Mouse (Mus musculus) midbrain, embryonic 15.5 days (tissue): ENCODE measurements around the gene Cald1. TPM values are rescaled to one million over a fixed set of nuclear protein-coding genes. Genes with fewer than 3 reads are reported as not detected.

ENCODE experiments used
- ATAC-seq: fragments of 200-750 bp; cut with Nextera tagmentation; replicated peaks from 2 replicates; pipeline ENCODE4 v1.8.0; 2017; ENCODE audit warnings: moderate TSS enrichment
- H3K27ac ChIP-seq: fragments of 300-500 bp; sonication (generic); 2 replicates; pipeline ENCODE4 v1.5.1; 2015; ENCODE audit warnings: mild to moderate bottlenecking, inconsistent platforms
- H3K27me3 ChIP-seq: fragments of 300-500 bp; sonication (generic); replicated peaks from 2 replicates; pipeline ENCODE4 v1.6.1; 2015; ENCODE audit warnings: inconsistent platforms
- H3K36me3 ChIP-seq: fragments of 300-500 bp; sonication (generic); replicated peaks from 2 replicates; pipeline ENCODE4 v1.6.1; 2015; ENCODE audit warnings: inconsistent platforms
- H3K4me1 ChIP-seq: fragments of 300-500 bp; sonication (generic); 2 replicates; pipeline ENCODE4 v1.6.1; 2015; ENCODE audit warnings: inconsistent platforms
- H3K4me2 ChIP-seq: fragments of 300-500 bp; sonication (generic); 2 replicates; pipeline ENCODE4 v1.6.1; 2015; ENCODE audit warnings: inconsistent platforms, mild to moderate bottlenecking, moderate library complexity
- H3K4me3 ChIP-seq: fragments of 300-500 bp; sonication (generic); 2 replicates; pipeline ENCODE4 v1.5.1; 2015; ENCODE audit warnings: mild to moderate bottlenecking, inconsistent platforms
- H3K9ac ChIP-seq: fragments of 300-500 bp; sonication (generic); 2 replicates; pipeline ENCODE4 v1.6.1; 2015; ENCODE audit warnings: mild to moderate bottlenecking, inconsistent platforms
- H3K9me3 ChIP-seq: fragments of 300-500 bp; sonication (generic); 2 replicates; pipeline ENCODE4 v1.6.1; 2016; ENCODE audit warnings: inconsistent platforms
- WGBS: fragments of 180-500 bp; shearing (Covaris S2); methylation state at CpG from one replicate; pipeline ENCODE4 v1.1.7; 2015; ENCODE audit warnings: mixed read lengths; 5-methylcytosine and 5-hydroxymethylcytosine counted together
- polyA plus RNA-seq: library from polyadenylated mRNA; unstranded; fragments of >200 nt; fragmentation: Nextera tagmentation; extraction: Ambion mirVana; gene quantifications from 2 replicates; pipeline ENCODE4 v1.2.1, GENCODE M21; 2015

Cald1 gene
- polyA plus RNA-seq: 64.4 and 65.1 TPM in 2 replicates

DNA sequence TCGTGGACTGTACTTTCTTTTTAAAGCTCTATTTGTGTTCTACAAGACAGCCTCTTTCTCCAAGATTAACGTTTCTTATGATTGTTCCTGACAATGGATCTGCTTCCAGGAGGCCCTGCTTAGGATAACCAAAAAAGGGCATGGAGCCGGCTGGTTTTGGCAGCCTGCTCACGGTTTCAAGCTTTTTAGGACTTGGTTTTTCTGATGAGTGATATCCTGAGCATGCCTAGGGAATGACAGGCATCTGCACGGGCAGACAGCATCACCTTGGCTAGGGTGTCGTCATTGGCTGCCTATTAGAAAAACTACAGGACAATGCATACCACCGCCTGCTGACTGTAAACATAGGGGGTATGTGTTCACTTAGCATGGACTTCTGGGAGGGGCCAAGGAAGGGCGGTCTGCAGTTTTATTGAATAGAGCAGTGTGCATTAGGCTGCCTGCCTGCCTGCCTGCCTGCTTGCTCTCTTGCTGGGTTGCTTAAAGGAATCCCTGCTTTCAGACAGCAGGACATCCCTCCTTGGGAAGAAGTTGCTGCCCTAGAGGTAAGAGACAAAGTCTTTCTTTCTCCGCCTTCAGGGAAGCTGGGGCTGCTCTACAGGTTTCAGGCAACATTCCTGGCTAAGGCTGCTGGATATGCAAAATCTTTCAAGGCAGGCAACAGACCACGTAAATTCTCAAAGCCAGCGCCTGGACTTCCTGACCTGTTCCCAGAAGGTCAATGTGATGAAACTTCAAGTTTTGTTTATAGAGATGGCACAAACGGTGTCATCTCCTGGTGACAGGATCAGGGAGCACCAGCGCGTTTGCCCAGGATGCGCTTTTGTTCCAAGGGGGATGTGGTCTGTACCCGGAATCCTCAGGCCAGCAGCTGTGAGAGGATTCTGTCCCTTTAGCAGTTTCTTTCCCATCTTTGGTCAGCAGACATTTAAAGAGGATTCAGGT lies at the start of gene Cald1:
Gene Cald1 (plus strand): TSS at position 380 of the 945 bp plus-strand sequence.
- Histone ChIP-seq H3K27ac (no peak within 1 kb of the TSS; the same call in 1 of the 2 replicates), H3K9ac (peak within 1 kb of the TSS; percentile 6; the same call in 1 of the 2 replicates), H3K27me3 (no peaks in the 10 kb centered on the region), H3K36me3 (no peaks in the 10 kb centered on the region), H3K9me3 (no peaks in the 10 kb centered on the region), H3K4me3 (peak within 1 kb of the TSS; percentile 26), H3K4me2 (peak within 1 kb of the TSS; percentile 38), H3K4me1 (peaks cover 10% of the 10 kb centered on the region)
- 6% methylated on average over 16 of the region's 16 CpGs for WGBS
- peak; percentile 76 for ATAC-seq

DNA sequence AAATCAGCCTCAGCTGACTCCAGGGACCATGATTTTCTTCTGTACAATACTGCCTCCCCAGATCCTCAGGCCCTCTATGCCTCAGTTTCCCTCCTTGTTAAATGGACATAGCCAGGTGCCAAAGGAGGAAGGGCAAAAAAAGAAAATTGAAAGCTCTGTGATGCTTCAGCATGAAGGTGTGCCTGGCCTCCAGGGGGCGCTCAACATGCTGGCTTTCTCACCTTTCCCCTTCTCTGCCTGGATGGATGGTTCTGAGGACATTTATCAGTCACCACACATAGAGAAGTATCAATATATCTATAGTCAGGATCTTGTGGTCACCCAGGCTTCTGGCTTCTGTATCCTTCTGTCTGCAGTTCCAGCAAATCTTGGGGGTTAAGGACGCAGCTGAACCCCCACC lies 49.3 kb upstream of the Cald1 start:
- Histone ChIP-seq H3K9me3 (no peaks in the 10 kb centered on the region), H3K27me3 (no peaks in the 10 kb centered on the region), H3K36me3 (no peaks in the 10 kb centered on the region), H3K4me1 (peaks cover under 1% of the 10 kb centered on the region; the same call in 1 of the 2 replicates), H3K9ac (no peak overlapping the region), H3K4me3 (no peak overlapping the region), H3K27ac (no peak overlapping the region), H3K4me2 (no peak overlapping the region)
- 31% methylated on average over 2 of the region's 2 CpGs for WGBS
- ATAC-seq: no peak

DNA sequence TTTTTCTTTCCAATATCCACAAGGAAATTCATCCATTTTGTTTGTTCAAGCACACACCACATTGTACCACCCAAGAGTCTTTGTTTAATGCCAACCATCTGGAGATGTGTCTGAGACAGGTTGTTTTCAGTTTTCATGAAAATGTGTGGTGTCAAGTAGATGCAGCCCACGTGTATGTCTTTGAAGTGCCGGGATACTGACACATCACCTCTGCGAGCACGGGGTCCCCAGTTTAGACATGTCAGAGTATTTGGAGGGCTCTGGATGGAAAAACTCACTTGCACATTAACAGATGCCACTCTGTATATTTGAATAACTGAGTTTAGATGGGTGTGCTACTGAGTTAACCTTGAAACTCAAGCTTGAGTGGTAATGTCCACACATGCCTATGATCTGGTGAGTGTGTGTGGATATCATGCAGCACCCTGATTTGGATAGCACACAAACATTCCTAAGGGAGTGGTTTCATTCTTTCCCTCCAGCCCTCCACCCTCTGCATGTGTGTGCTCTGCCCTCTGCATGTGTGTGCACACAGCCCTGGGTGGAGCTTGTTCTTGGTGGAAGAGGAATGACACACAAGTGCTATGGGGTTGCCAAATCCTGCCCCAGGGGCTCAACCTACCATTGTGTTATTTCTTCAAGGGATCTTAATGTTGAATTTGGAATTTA lies 45.7 kb upstream of the Cald1 start:
- 88% methylated on average over 4 of the region's 4 CpGs for WGBS
- Histone ChIP-seq H3K4me2 (no peak overlapping the region), H3K9ac (no peak overlapping the region)

DNA sequence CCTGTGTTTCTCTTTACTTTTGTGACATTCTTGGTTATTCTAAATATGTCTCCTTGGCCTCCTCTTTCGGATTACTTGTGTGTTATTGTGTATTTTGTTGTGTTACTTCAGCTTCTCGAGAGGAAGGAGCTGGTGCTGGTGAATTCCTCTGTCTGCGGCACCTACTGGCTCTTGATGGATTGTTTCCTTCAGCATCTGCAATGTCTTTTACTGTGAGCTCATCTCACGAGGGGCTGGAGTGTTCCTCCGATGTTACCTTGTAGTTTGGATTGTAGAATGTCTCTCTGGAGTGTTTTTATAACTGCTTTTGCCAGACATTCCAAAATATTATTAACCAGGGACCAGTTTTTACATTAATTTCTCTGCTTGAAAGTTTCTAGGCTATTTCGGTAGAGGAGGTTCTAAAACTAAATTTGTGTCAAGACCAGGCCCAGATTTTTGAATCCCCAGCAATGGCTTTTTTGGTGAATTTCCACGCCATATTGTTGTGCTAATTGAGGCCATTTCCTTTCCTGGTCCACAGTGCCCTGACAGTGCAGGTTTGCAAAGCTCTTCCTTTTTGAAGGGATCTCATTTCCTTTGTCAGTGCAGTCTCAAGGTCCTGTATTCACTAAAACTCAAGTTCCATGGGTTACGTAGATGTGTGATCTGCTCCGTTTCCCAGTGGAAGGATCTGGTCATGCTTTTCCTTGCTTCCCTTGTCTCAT lies 43.9 kb upstream of the Cald1 start:
- H3K36me3 ChIP-seq: no peaks in the 10 kb centered on the region
- no peaks in the 10 kb centered on the region for H3K4me1 ChIP-seq
- no peaks in the 10 kb centered on the region for H3K9me3 ChIP-seq
- no peak overlapping the region for H3K9ac ChIP-seq
- H3K27ac ChIP-seq: no peak overlapping the region
- no peaks in the 10 kb centered on the region for H3K27me3 ChIP-seq
- 75% methylated on average over 9 of the region's 9 CpGs for WGBS
- H3K4me3 ChIP-seq: no peak overlapping the region
- no peak overlapping the region for H3K4me2 ChIP-seq
- ATAC-seq: no peak

More for the DNA sequence above, 45.7 kb upstream of the Cald1 start:
- ATAC-seq: no peak
- H3K4me3 ChIP-seq: no peak overlapping the region
- H3K27ac ChIP-seq: no peak overlapping the region
- H3K9me3 ChIP-seq: no peaks in the 10 kb centered on the region
- H3K4me1 ChIP-seq: no peaks in the 10 kb centered on the region
- no peaks in the 10 kb centered on the region for H3K36me3 ChIP-seq
- no peaks in the 10 kb centered on the region for H3K27me3 ChIP-seq

DNA sequence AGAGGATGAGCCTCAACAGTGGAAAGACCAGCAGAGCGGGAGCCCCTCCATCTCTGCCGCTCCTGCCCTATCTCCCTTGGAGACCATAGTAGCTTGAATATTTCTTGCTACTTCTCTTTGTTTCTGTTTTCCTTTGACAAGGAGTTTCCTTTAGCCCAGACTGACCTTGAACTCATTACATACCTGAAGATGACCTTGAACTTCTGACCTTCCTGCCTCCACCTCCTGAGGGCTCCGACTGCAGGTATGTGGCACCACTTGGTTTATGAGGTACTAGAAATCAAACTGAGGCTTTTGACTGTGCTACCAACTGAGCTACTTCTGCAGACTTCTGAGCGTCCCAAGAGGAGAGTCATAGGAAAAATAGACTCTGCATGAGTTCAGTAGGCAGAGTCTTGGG lies 38.8 kb upstream of the Cald1 start:
- H3K4me3 ChIP-seq: no peak overlapping the region
- no peaks in the 10 kb centered on the region for H3K4me1 ChIP-seq
- WGBS: 86% methylated on average over 4 of the region's 4 CpGs
- H3K9me3 ChIP-seq: no peaks in the 10 kb centered on the region
- no peaks in the 10 kb centered on the region for H3K27me3 ChIP-seq
- ATAC-seq: no peak
- no peak overlapping the region for H3K9ac ChIP-seq
- H3K36me3 ChIP-seq: no peaks in the 10 kb centered on the region
- H3K27ac ChIP-seq: no peak overlapping the region
- no peak overlapping the region for H3K4me2 ChIP-seq

DNA sequence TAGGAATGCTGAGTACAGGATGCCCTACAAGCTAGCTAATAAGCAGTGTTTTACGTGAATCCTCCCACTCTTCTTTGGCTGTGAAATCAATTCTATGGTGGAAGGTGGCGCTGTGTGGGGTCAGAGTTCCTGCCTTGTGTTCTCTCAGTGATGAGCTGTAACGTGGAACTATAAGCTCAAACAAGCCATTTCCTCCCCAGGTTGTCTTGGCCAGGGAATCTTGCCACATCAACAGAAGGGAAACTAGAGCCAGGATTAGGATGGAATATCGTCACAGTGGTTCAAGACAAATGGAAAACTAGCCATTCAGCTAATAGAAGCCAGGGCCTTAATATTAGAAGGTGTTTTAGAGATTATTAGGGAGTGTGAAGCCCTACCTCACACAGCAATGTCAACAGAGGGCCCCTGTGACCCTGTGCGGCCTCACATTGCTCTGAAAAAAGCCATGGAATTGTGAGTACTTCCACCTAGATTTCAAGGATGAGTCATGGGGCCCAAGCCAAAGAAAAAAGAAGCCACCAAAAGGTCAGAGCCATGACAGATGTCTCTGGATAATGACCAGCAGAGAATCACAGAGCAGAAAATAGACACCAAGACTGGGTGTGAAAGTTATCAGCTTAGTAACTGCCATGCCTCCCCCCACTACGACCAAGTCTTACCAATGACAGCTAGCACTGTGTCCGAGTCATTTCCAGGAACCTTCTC lies 33.0 kb upstream of the Cald1 start:
- Histone ChIP-seq H3K27ac (no peak overlapping the region), H3K9me3 (no peaks in the 10 kb centered on the region), H3K9ac (no peak overlapping the region), H3K4me3 (no peak overlapping the region), H3K36me3 (no peaks in the 10 kb centered on the region), H3K27me3 (no peaks in the 10 kb centered on the region), H3K4me1 (no peaks in the 10 kb centered on the region), H3K4me2 (no peak overlapping the region)
- 81% methylated on average over 7 of the region's 7 CpGs for WGBS
- no peak for ATAC-seq

DNA sequence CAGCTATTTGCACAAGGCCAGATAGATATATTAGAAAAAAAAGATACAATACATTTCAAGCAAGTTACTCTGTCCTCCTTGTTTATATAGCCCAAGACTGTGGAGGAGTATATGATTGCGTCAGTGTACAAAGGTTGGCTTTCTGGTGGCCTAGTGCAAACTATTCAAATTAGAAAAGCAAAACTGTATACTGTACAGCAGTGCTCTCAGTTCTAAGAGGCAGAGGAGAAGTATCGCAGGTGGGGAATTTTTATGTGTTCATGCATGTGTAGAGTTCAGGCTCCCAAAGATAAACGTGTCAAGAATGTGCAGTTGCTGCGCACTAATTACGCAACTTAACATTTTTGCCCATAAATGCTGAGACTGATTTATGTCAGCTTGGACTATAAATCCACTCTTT lies 31.0 kb upstream of the Cald1 start:
- no peaks in the 10 kb centered on the region for H3K4me1 ChIP-seq
- no peaks in the 10 kb centered on the region for H3K9me3 ChIP-seq
- ATAC-seq: no peak
- no peaks in the 10 kb centered on the region for H3K36me3 ChIP-seq
- WGBS: 92% methylated on average over 5 of the region's 5 CpGs
- H3K9ac ChIP-seq: no peak overlapping the region
- H3K27me3 ChIP-seq: no peaks in the 10 kb centered on the region
- H3K4me3 ChIP-seq: no peak overlapping the region
- no peak overlapping the region for H3K4me2 ChIP-seq
- no peak overlapping the region for H3K27ac ChIP-seq

DNA sequence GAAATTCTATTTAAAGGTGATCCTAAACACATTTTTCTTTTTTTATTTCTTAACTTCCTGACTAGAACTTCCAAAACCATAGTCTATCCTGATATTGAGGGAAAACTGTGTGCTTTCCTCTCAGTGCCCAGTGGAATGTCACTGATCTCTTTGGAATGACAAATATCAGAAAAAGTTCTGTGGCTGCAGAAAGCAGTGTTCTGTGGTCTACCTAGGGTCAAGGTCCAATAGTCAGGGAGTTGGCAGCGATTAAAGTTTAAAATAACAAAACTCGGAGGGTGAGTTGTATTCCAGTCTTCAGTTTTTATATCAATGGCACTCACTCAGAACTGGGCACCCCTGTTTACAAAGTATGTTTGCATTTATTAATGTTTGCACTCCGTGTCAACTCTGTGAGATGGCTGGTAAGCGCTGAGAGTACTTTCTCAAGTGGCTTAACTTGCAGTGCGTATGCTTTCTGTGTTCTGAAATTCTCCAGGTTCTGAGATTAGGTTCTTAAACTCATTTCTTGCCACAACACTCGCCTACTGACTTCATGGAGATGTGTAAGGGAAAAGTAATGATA lies 18.7 kb upstream of the Cald1 start:
- Histone ChIP-seq H3K4me3 (no peak overlapping the region), H3K36me3 (no peaks in the 10 kb centered on the region), H3K27me3 (no peaks in the 10 kb centered on the region), H3K4me1 (no peaks in the 10 kb centered on the region), H3K27ac (no peak overlapping the region), H3K9ac (no peak overlapping the region), H3K9me3 (no peaks in the 10 kb centered on the region), H3K4me2 (no peak overlapping the region)
- 83% methylated on average over 6 of the region's 6 CpGs for WGBS
- no peak for ATAC-seq

DNA sequence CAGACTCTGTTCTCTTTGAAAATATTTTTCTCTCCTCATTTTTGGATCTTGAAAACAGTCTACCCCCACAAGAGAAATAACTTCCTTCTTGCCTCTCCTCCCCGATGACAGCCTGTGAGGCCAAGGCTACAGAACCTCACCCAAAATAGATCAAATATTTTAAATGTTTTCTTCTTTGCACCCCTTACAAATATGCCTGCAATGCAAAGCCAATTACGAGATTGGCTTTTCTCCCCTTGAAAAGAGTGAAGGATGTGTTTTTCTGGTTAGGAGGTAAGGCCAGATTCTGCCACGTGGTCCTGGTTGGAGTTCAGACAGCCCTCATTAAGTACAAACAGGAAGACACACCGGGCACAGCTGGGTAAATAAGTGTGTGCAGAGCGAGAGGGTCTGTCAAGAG lies 14.9 kb upstream of the Cald1 start:
- no peak for ATAC-seq
- Histone ChIP-seq H3K4me3 (no peak overlapping the region), H3K4me2 (no peak overlapping the region), H3K27ac (no peak overlapping the region), H3K9ac (no peak overlapping the region), H3K4me1 (no peaks in the 10 kb centered on the region), H3K9me3 (no peaks in the 10 kb centered on the region), H3K36me3 (no peaks in the 10 kb centered on the region), H3K27me3 (no peaks in the 10 kb centered on the region)
- 75% methylated on average over 5 of the region's 5 CpGs for WGBS

DNA sequence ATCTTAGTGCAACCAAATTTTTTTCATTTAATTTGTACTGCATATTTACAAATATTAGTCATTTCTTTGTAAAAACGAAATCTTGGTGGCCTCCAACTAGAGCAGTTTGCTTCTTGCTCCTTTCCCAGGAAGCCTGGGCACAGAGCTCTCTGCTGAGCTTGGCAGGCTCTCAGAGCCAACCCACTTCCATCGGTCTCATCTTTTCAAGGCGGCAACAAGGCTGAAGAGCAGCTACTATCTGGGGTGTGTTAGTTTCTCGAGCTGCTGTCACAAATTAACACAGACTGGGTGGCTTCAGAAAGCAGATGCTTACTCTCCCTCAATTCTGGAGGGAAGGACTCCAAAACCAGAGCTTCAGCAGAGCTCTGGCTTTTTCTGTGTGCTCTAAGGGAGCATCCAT lies 10.2 kb upstream of the Cald1 start:
- no peak for ATAC-seq
- Histone ChIP-seq H3K36me3 (no peaks in the 10 kb centered on the region), H3K9me3 (no peaks in the 10 kb centered on the region), H3K27me3 (no peaks in the 10 kb centered on the region), H3K4me3 (no peak overlapping the region), H3K9ac (no peak overlapping the region), H3K4me2 (no peak overlapping the region), H3K27ac (no peak overlapping the region), H3K4me1 (no peaks in the 10 kb centered on the region)
- 76% methylated on average over 4 of the region's 4 CpGs for WGBS

DNA sequence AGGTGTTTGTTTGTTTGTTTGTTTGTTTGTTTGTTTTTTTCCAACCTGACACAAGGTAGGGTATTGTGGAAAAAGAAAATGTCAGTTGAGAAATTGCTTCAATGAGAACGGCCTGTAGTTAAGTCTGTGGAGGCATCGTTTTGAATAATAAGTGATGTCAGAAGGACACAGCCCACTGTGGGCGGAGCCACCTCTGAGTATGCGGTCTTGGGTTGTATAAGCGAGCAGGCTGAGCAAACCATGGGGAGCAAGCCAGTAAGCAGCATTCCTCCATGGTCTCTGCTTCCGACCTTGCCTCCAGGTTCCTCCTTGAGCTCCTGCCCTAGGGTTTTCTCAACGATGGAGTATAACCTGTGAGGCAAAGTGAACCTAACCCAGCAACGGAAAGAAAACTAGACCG lies 7.6 kb upstream of the Cald1 start:
- no peak overlapping the region for H3K9ac ChIP-seq
- no peak overlapping the region for H3K4me3 ChIP-seq
- no peaks in the 10 kb centered on the region for H3K4me1 ChIP-seq
- no peak for ATAC-seq
- no peaks in the 10 kb centered on the region for H3K27me3 ChIP-seq
- H3K4me2 ChIP-seq: no peak overlapping the region
- no peaks in the 10 kb centered on the region for H3K36me3 ChIP-seq
- 96% methylated on average over 9 of the region's 9 CpGs for WGBS
- H3K27ac ChIP-seq: no peak overlapping the region
- no peaks in the 10 kb centered on the region for H3K9me3 ChIP-seq
